Mouse (Mus musculus) hindbrain, embryonic 10.5 days (tissue): ENCODE results near the gene Melk. TPM values are rescaled to one million over a fixed set of nuclear protein-coding genes. Genes with fewer than 3 reads are reported as not detected.

Experiments
- DNase-seq: peaks from one replicate; pipeline ENCODE4 v3.0.0-alpha.2; 2017; ENCODE audit warnings: low spot score
- H3K27ac ChIP-seq: fragments of 300-500 bp; sonication (generic); 2 replicates; pipeline ENCODE4 v1.5.1; 2016; ENCODE audit warnings: mild to moderate bottlenecking, moderate library complexity
- H3K27me3 ChIP-seq: fragments of 300-500 bp; sonication (generic); 2 replicates; pipeline ENCODE4 v1.6.1; 2016; ENCODE audit warnings: mild to moderate bottlenecking; ENCODE audit not compliant: poor library complexity, insufficient read depth, severe bottlenecking
- H3K36me3 ChIP-seq: fragments of 300-500 bp; sonication (generic); 2 replicates; pipeline ENCODE4 v1.6.1; 2016; ENCODE audit warnings: mild to moderate bottlenecking, moderate library complexity
- H3K4me1 ChIP-seq: fragments of 300-500 bp; sonication (generic); replicated peaks from 2 replicates; pipeline ENCODE4 v1.6.1; 2016; ENCODE audit warnings: mild to moderate bottlenecking
- H3K4me3 ChIP-seq: fragments of 300-500 bp; sonication (generic); 2 replicates; pipeline ENCODE4 v1.5.1; 2016; ENCODE audit warnings: mild to moderate bottlenecking, moderate library complexity
- H3K9me3 ChIP-seq: fragments of 300-500 bp; sonication (generic); 2 replicates; pipeline ENCODE4 v1.6.1; 2016; ENCODE audit warnings: mild to moderate bottlenecking, moderate library complexity
- WGBS: fragments of 180-500 bp; shearing (Covaris S2); methylation state at CpG from one replicate; pipeline ENCODE4 v1.1.7; 2016; 5-methylcytosine and 5-hydroxymethylcytosine counted together
- polyA plus RNA-seq: library from polyadenylated mRNA; unstranded; fragments of >200 nt; fragmentation: Nextera tagmentation; extraction: Ambion mirVana; gene quantifications from 2 replicates; pipeline ENCODE4 v1.2.1, GENCODE M21; 2016

The Melk gene
- polyA plus RNA-seq, 1 experiment from 2014 or later, result 53.7 TPM

DNA sequence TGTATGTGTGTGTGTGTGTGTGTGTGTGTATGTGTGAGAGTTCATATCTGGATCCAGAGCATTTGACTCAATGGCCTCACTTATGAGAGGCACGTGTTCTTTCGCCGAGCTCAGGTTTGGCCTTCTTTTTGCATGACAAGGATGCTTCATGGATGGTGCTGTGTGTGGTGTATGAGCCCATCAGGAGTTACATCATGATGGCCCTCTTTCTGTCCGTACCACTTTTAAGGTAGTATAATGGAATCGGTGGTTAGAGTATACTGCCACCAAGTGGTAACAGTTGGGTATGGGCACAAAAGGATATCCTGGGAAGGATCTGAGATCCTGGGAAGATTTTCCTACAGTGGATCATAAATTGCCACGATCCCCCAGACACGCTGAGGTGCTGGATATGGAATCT is 8.1 kb upstream of the Melk start:
- 12% methylated on average over 7 of the region's 7 CpGs for WGBS
- no peaks in the 10 kb centered on the region for H3K27me3 ChIP-seq
- no peak overlapping the region for H3K27ac ChIP-seq
- no peaks in the 10 kb centered on the region for H3K36me3 ChIP-seq
- no peaks in the 10 kb centered on the region for H3K9me3 ChIP-seq
- DNase-seq, result peak; percentile 44
- no peaks in the 10 kb centered on the region for H3K4me1 ChIP-seq
- no peak overlapping the region for H3K4me3 ChIP-seq

DNA sequence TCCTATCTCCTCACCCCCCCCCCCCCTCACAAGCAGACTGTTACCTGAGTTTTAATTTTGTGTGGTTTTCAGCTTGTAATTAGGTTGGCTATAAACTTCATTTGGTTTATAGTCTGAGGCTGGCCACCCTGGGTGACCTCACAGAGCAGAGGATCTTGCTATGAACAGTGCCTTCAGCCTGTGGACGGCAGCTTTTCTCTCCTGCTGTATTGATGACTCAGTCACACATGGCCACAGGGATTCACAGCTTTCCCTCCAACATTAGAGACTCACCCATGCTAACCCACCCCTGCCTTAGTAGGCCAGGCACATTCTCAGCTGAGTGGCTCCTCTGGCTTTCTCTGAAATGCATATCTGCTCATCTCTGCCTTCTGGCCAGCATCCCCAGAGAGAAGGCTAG is 4.8 kb upstream of the Melk start:
- H3K9me3 ChIP-seq, result no peaks in the 10 kb centered on the region
- no peaks in the 10 kb centered on the region for H3K4me1 ChIP-seq
- H3K36me3 ChIP-seq, result no peaks in the 10 kb centered on the region
- 48% methylated on average over 1 of the region's 1 CpGs for WGBS
- H3K27ac ChIP-seq, result no peak overlapping the region
- no peaks in the 10 kb centered on the region for H3K27me3 ChIP-seq
- no peak overlapping the region for H3K4me3 ChIP-seq
- DNase-seq, result no peak

DNA sequence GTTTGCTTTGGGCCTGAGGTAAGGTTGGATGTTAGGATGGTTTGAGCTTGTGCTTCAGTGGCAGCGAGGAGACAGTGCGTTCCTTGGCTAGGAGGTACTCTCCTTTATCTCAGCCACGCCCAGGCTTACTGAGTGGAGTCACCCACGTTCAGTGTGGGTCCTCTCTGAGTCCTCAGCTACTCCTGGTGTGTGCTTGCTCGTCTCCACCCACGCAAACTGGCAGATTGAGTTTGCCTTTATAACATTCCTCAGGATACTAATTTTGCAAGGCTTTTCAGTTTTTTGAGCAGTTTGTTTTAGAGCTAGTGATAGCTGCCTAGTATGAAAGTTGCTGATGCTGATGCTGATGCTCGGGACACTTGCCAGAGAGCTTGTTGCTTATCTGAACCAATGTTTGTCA is 5.9 kb downstream of the Melk start:
- H3K4me1 ChIP-seq, result peaks cover 17% of the 10 kb centered on the region
- no peak for DNase-seq
- no peak overlapping the region for H3K4me3 ChIP-seq
- H3K9me3 ChIP-seq, result no peaks in the 10 kb centered on the region
- peaks cover 80% of the 10 kb centered on the region for H3K36me3 ChIP-seq
- no peaks in the 10 kb centered on the region for H3K27me3 ChIP-seq
- no peak overlapping the region for H3K27ac ChIP-seq
- 91% methylated on average over 7 of the region's 7 CpGs for WGBS

DNA sequence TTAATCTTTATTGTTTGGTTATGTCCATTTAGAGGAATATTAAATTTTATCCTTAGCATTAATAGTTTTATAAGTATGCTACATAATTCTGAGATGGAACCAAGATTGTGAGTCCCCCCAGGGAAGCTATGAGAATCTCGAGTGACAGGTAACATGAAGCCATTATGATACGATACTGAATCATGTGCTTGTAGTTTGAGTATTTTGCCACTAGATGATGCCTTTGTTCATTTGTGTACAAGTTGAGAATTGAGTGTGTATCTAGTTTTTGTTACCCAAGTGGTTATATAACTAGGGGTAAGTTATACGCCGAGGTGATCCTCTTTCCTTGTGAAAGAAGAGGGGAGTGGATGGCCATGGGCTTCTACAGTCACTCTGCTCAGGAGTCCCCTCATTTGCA is 9.8 kb downstream of the Melk start:
- Histone ChIP-seq H3K27ac (no peak overlapping the region), H3K27me3 (no peaks in the 10 kb centered on the region), H3K4me3 (no peak overlapping the region), H3K4me1 (no peaks in the 10 kb centered on the region), H3K36me3 (peaks cover 98% of the 10 kb centered on the region), H3K9me3 (no peaks in the 10 kb centered on the region)
- WGBS, result 88% methylated on average over 4 of the region's 4 CpGs
- no peak for DNase-seq

DNA sequence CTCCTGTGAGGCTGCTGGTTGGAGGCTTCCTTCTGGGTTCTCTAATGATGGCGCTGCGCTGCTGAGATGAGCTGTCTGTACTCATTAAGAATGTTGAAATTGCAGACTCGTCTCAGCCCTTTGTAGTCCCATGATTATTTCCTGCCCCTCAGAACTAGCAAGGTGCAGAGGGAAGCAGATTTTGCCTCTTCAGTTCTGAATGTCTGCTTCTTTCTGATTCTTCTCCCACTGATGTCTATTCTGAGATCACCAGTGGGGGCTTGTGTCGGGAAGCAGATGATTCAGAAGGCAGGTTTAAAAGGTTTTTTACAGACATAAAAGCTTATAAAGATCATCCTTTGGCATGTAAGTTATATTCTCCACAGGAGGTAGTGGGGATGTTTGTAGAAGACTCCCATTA is 10.2 kb downstream of the Melk start:
- Histone ChIP-seq H3K4me1 (no peaks in the 10 kb centered on the region), H3K27me3 (no peaks in the 10 kb centered on the region), H3K27ac (no peak overlapping the region), H3K9me3 (no peaks in the 10 kb centered on the region), H3K36me3 (peaks cover 98% of the 10 kb centered on the region), H3K4me3 (no peak overlapping the region)
- WGBS, result 88% methylated on average over 4 of the region's 4 CpGs
- DNase-seq, result no peak

DNA sequence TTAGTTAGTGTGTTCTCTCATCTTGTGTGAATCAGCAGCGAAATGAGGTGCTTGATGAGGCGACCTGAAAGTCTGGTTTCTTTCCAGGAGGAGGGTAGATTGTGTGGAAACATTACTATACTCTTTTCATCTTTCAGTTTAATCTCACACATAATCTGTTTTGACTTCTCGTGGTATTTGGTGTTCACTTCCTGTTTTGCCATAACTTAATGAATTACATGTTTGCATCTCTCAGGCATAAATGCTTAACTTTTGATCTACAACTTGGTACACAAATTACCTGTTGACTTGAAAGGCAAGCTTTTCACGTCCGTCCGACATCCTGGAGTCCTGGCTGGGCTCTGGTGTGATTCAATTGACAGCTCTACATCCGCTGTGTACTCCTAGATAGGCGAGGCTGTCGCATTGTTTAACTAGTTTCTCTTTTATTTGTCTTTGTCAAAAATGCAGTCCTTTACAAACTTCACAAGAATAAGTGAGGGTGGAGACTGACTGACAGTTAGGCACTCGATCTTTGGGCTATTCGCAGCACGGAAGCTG is 15.7 kb downstream of the Melk start:
- Histone ChIP-seq H3K36me3 (peaks cover 77% of the 10 kb centered on the region), H3K4me1 (no peaks in the 10 kb centered on the region)
- WGBS, result 85% methylated on average over 12 of the region's 12 CpGs

DNA sequence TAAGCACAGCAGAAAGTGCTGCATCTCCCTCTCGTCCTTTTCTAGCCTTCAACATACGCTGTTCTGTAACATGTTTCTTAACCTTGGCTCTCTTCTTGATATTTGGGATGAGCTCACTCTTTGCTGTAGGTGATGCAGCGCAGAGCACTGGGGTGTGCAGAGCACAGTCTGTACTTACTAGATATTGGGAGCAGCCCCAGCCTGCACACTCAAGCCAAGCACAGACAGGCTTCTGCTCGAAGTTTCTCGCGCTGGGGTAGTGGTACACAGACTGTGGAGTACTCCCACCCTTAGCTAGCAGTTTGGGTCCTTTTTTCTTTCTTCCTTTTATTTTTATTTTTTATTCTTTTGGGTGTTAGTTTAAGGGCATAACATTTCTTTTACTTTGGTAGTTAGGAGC is 19.8 kb downstream of the Melk start:
- DNase-seq, result no peak
- Histone ChIP-seq H3K27me3 (no peaks in the 10 kb centered on the region), H3K4me1 (no peaks in the 10 kb centered on the region), H3K36me3 (peaks cover 70% of the 10 kb centered on the region), H3K9me3 (no peaks in the 10 kb centered on the region), H3K27ac (no peak overlapping the region), H3K4me3 (no peak overlapping the region)
- 96% methylated on average over 6 of the region's 6 CpGs for WGBS

More for the DNA sequence above, 15.7 kb downstream of the Melk start:
- Histone ChIP-seq H3K27ac (no peak overlapping the region), H3K9me3 (no peaks in the 10 kb centered on the region), H3K4me3 (no peak overlapping the region), H3K27me3 (no peaks in the 10 kb centered on the region)
- DNase-seq, result no peak

DNA sequence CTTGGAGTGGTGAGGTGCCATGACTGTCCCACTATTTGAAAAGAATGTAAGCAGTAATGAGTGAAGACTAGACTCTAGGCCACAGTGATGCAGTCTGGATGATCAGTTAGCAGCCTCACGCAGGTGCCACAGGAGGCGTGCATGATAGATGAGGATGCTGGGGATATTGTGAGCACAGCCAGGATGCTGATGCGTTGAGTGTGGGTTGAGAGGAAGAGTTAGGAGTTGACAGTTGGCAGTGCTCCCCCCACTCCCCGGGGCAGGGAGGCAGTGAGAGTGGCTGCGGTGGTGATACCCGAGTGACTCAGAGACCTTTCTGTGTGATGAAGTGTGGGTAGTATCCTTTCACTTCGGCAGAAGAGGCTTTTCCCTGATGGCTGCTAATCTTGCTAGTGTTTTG is 21.4 kb downstream of the Melk start:
- Histone ChIP-seq H3K4me3 (no peak overlapping the region), H3K27me3 (no peaks in the 10 kb centered on the region), H3K4me1 (no peaks in the 10 kb centered on the region), H3K36me3 (peaks cover 79% of the 10 kb centered on the region), H3K9me3 (no peaks in the 10 kb centered on the region), H3K27ac (no peak overlapping the region)
- no peak for DNase-seq
- WGBS, result 95% methylated on average over 7 of the region's 7 CpGs

DNA sequence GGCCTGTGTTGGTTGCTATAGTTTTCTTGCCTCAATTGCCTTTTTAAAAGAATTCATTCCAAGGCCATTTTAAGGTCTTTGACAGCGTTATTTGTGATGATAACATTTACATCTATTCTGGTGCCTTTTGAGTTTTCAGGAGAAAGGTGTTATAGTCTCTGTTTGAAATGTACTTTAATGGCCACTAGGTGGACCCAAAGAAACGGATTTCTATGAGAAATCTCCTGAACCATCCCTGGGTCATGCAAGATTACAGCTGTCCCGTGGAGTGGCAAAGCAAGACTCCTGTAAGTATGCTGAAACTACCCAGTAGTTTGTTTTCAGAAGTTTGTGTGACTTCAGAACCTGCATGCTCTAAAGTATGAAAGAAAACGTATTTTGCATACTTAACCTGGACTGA is 24.8 kb downstream of the Melk start:
- no peak for DNase-seq
- WGBS, result 54% methylated on average over 4 of the region's 4 CpGs
- H3K27ac ChIP-seq, result no peak overlapping the region
- peaks cover 89% of the 10 kb centered on the region for H3K36me3 ChIP-seq
- H3K9me3 ChIP-seq, result no peaks in the 10 kb centered on the region
- no peaks in the 10 kb centered on the region for H3K27me3 ChIP-seq
- H3K4me1 ChIP-seq, result no peaks in the 10 kb centered on the region
- no peak overlapping the region for H3K4me3 ChIP-seq

DNA sequence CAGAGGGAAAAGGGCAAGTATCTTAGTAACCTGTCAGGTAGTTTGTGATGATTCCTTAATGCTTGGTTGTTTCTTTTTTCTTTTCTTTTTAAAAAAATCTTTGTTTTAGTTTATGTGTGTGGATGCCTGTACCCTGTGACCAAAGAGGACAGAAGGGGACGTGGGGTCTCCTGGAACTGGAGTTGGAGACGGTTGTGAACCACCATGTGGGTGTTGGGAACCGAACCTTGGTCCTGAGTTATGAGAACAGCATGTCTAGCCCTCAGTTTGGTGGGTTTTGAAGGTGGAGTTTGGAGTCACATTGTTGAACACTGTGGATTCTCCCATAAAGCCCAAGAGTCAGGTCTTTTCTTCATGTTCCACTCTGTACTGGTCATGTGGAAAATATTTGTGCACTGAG is 26.0 kb downstream of the Melk start:
- Histone ChIP-seq H3K36me3 (peaks cover 87% of the 10 kb centered on the region), H3K27ac (no peak overlapping the region)
- 96% methylated on average over 3 of the region's 3 CpGs for WGBS

DNA sequence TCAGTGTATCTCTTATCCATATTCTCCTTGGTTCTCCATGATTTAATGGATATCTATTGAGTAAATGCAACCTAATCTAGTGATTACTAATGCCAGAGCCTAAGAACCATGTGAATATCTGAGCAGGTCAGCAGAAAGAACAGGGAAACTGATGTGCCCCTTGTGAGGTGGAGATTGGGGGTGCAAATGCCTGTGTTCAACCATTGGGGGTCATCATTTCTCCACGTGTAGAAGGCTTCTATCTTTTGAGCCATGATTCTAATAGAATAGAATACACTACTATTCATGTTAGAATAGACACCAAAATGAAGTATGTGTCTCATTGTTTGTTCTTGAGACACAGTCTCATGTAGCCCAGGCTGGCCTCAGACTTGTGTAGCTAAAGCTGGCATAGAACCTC is 27.3 kb downstream of the Melk start:
- Histone ChIP-seq H3K9me3 (no peaks in the 10 kb centered on the region), H3K36me3 (peaks cover 91% of the 10 kb centered on the region), H3K4me1 (no peaks in the 10 kb centered on the region), H3K27ac (no peak overlapping the region), H3K27me3 (no peaks in the 10 kb centered on the region), H3K4me3 (no peak overlapping the region)
- no peak for DNase-seq
- WGBS, result 80% methylated on average over 1 of the region's 1 CpGs

More for the DNA sequence above, 26.0 kb downstream of the Melk start:
- Histone ChIP-seq H3K9me3 (no peaks in the 10 kb centered on the region), H3K4me1 (no peaks in the 10 kb centered on the region), H3K27me3 (no peaks in the 10 kb centered on the region), H3K4me3 (no peak overlapping the region)
- DNase-seq, result no peak

DNA sequence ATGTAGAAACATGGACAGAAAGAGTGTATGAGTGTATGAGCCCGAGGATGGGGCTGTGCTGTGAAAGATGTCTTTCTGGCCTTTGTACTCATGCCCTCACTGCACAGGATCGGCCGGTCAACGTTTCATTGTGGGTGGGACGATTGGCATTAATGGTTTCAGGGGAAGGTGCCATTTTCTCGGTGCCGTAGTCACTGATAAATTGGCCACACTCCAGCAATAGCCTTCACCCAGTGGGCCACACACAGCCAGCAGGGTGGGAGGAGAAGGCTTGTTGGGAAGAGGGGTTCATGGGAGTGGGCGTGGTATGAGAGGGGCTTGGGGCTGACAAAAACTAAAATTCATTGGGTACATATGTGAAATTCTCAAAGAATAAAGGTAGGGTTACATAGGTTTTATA is 34.3 kb downstream of the Melk start:
- H3K27ac ChIP-seq, result no peak overlapping the region
- H3K9me3 ChIP-seq, result no peaks in the 10 kb centered on the region
- no peak overlapping the region for H3K4me3 ChIP-seq
- no peak for DNase-seq
- H3K27me3 ChIP-seq, result no peaks in the 10 kb centered on the region
- H3K4me1 ChIP-seq, result no peaks in the 10 kb centered on the region
- WGBS, result 94% methylated on average over 8 of the region's 8 CpGs
- H3K36me3 ChIP-seq, result peaks cover 73% of the 10 kb centered on the region

DNA sequence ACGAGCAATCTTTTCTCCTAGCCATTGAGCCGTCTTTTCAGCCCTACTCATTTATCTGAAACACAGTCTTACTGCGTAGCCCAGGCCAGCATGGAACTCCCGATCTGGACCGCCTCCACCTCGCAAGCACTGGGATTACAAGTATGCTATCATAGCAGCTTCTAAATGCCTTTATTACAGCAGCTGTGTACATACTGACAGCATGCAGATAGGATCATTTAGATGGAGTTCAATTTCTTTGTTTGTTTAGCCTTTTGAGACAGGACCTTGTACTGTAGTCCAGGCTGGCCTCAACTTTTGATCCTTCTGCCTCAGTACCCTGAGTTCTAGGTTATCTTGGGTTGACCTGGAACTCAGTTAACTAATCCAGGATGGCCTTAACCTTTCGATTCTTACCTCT is 61.0 kb downstream of the Melk start:
- no peaks in the 10 kb centered on the region for H3K27me3 ChIP-seq
- DNase-seq, result no peak
- H3K27ac ChIP-seq, result no peak overlapping the region
- 97% methylated on average over 7 of the region's 7 CpGs for WGBS
- H3K4me3 ChIP-seq, result no peak overlapping the region
- no peaks in the 10 kb centered on the region for H3K4me1 ChIP-seq
- H3K9me3 ChIP-seq, result no peaks in the 10 kb centered on the region
- peaks cover 80% of the 10 kb centered on the region for H3K36me3 ChIP-seq

DNA sequence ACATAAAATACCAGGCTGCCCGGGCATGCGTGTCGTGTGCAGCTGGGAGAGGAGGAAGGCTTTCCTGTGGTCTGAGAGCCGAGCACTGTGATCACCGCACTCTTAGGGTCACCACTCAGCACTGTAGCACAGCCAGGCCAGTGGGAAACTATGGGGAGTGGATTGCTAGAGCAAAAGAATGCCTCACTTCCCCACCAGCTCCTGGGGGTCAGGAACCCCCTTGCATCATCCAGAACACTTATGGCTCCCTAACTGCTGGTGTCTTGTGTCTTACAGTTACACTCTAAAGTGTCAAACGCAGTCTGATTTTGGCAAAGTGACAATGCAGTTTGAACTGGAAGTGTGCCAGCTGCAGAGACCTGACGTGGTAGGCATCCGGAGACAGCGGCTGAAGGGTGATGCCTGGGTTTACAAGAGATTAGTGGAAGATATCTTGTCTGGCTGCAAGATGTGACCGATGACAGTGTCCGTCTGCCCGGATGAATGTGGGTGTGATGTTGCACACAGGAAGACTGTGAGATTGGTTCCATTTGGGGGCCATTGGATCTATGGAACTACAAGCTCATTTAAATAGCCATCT is 62.8 kb downstream of the Melk start:
- WGBS, result 93% methylated on average over 12 of the region's 12 CpGs
- H3K4me3 ChIP-seq, result no peak overlapping the region
- no peaks in the 10 kb centered on the region for H3K27me3 ChIP-seq
- no peaks in the 10 kb centered on the region for H3K9me3 ChIP-seq
- H3K4me1 ChIP-seq, result no peaks in the 10 kb centered on the region
- H3K36me3 ChIP-seq, result peaks cover 76% of the 10 kb centered on the region
- no peak for DNase-seq
- H3K27ac ChIP-seq, result no peak overlapping the region
